Mouse (Mus musculus) kidney, embryonic 15.5 days (tissue): ENCODE results near the gene Gtpbp1. TPM values are rescaled to one million over a fixed set of nuclear protein-coding genes. Genes with fewer than 3 reads are reported as not detected.

Experiments used
- ATAC-seq: fragments of 200-750 bp; cut with Nextera tagmentation; replicated peaks from 2 replicates; pipeline ENCODE4 v1.8.0; 2017; ENCODE audit warnings: moderate TSS enrichment; ENCODE audit not compliant: low FRiP score
- H3K27ac ChIP-seq: fragments of 300-500 bp; sonication (generic); 2 replicates; pipeline ENCODE4 v1.5.1; 2015; ENCODE audit warnings: mild to moderate bottlenecking, inconsistent platforms
- H3K27me3 ChIP-seq: fragments of 300-500 bp; sonication (generic); 2 replicates; pipeline ENCODE4 v1.6.1; 2015; ENCODE audit warnings: inconsistent platforms
- H3K36me3 ChIP-seq: fragments of 300-500 bp; sonication (generic); 2 replicates; pipeline ENCODE4 v1.6.1; 2015; ENCODE audit warnings: inconsistent platforms
- H3K4me1 ChIP-seq: fragments of 300-500 bp; sonication (generic); 2 replicates; pipeline ENCODE4 v1.6.1; 2015; ENCODE audit warnings: inconsistent platforms
- H3K4me2 ChIP-seq: fragments of 300-500 bp; sonication (generic); 2 replicates; pipeline ENCODE4 v1.6.1; 2015; ENCODE audit warnings: moderate library complexity, mild to moderate bottlenecking, inconsistent platforms
- H3K4me3 ChIP-seq: fragments of 300-500 bp; sonication (generic); replicated peaks from 2 replicates; pipeline ENCODE4 v1.5.1; 2015; ENCODE audit warnings: mild to moderate bottlenecking, inconsistent platforms
- H3K9ac ChIP-seq: fragments of 300-500 bp; sonication (generic); 2 replicates; pipeline ENCODE4 v1.6.1; 2015; ENCODE audit warnings: mild to moderate bottlenecking, inconsistent platforms
- H3K9me3 ChIP-seq: fragments of 300-500 bp; sonication (generic); replicated peaks from 2 replicates; pipeline ENCODE4 v1.6.1; 2016; ENCODE audit warnings: inconsistent platforms
- WGBS: fragments of 180-500 bp; shearing (Covaris S2); methylation state at CpG from one replicate; pipeline ENCODE4 v1.1.7; 2015; ENCODE audit warnings: mixed read lengths; 5-methylcytosine and 5-hydroxymethylcytosine counted together
- polyA plus RNA-seq: library from polyadenylated mRNA; unstranded; fragments of >200 nt; fragmentation: Nextera tagmentation; extraction: Ambion mirVana; gene quantifications from 2 replicates; pipeline ENCODE4 v1.2.1, GENCODE M21; 2015

Gtpbp1 gene
- polyA plus RNA-seq, 1 experiment from 2014 or later, result 36.5 TPM

- no peaks in the 10 kb centered on the region for H3K27me3 ChIP-seq
- H3K27ac ChIP-seq, result no peak overlapping the region
- H3K36me3 ChIP-seq, result peaks cover 35% of the 10 kb centered on the region
- no peak overlapping the region for H3K9ac ChIP-seq
- H3K9me3 ChIP-seq, result no peaks in the 10 kb centered on the region
- 75% methylated on average over 7 of the region's 7 CpGs for WGBS
- peaks cover 21% of the 10 kb centered on the region; the same call in 1 of the 2 replicates for H3K4me1 ChIP-seq
- ATAC-seq, result no peak; the same call in 1 of the 2 replicates
- H3K4me2 ChIP-seq, result no peak overlapping the region
- H3K4me3 ChIP-seq, result no peak overlapping the region
These were observed 73.1 kb downstream of the Gtpbp1 start for GRCm38 (mm10) chr15:79763601-79764246.

DNA sequence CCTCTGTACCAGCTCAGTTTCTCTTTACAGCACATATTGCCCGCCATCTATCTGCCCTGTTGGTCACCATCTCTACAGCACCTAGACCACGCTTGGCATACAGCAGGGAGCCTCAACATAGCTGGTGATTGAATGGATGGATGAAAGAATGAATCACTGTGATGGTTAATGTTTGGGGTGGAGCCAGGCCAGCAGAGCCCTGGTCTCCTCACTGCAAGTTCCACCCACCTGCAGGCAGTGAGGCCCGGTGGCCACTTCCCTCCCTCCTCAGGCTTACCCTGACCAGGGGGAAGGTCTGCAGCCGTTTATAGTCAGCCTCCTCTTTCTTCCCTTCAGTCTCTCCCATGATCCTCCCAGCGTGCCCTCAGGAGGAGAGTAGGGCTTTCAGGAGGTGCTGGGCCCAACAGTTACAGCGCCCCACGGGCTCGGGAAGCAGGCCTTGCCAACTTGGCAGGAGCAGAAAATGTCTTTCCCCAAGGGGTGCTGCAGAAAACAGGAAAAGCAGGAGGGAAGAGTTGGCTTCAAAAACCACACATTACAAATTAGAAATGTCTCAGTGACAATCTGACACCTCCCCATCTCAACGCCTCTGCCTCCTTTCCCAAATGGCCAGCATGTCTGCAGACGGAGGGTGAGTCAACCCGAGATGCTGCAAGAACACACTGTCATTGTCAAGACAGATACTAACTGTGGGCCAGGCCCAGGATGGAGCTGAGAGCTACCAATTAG is 74.1 kb downstream of the Gtpbp1 start:
- H3K9me3 ChIP-seq, result no peaks in the 10 kb centered on the region

GRCm38 (mm10) chr15:79765361-79765760 is 74.7 kb downstream of the Gtpbp1 start:
- 85% methylated on average over 2 of the region's 2 CpGs for WGBS
- H3K27ac ChIP-seq, result no peak overlapping the region
- no peak for ATAC-seq

More for the DNA sequence above, 74.1 kb downstream of the Gtpbp1 start:
- Histone ChIP-seq H3K4me1 (peaks cover 21% of the 10 kb centered on the region; the same call in 1 of the 2 replicates), H3K4me2 (no peak overlapping the region), H3K9ac (no peak overlapping the region), H3K27me3 (no peaks in the 10 kb centered on the region), H3K27ac (no peak overlapping the region), H3K36me3 (peaks cover 35% of the 10 kb centered on the region), H3K4me3 (no peak overlapping the region)
- ATAC-seq, result no peak
- 68% methylated on average over 11 of the region's 11 CpGs for WGBS

DNA sequence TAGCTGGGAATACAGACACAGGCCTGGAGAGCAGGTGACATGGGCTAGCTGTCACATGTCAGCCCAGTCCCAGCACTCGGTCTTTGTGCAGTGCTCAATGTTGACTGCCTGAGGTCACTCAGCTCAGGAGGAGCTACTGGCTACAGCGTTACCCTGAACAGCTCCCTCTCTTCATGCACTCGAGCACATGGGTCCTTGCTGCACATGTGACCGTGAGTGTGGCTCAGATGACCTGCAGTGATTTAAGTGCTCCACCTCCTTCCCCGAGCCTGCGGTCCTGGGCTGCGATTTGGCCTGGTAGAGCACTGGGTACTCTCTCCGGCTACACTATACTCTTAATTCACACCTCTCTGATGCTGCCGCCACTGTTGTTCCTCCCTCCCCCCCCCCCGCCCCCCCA is 75.5 kb downstream of the Gtpbp1 start:
- Histone ChIP-seq H3K9me3 (no peaks in the 10 kb centered on the region), H3K27ac (no peak overlapping the region), H3K4me1 (peaks cover 28% of the 10 kb centered on the region), H3K36me3 (peaks cover 32% of the 10 kb centered on the region), H3K4me2 (no peak overlapping the region), H3K4me3 (no peak overlapping the region), H3K9ac (no peak overlapping the region), H3K27me3 (no peaks in the 10 kb centered on the region)
- 26% methylated on average over 10 of the region's 10 CpGs for WGBS
- ATAC-seq, result no peak

More at GRCm38 (mm10) chr15:79765361-79765760, 74.7 kb downstream of the Gtpbp1 start:
- Histone ChIP-seq H3K9ac (no peak overlapping the region), H3K9me3 (no peaks in the 10 kb centered on the region), H3K36me3 (peaks cover 35% of the 10 kb centered on the region), H3K4me3 (no peak overlapping the region), H3K4me2 (no peak overlapping the region), H3K4me1 (peaks cover 21% of the 10 kb centered on the region; the same call in 1 of the 2 replicates), H3K27me3 (no peaks in the 10 kb centered on the region)

GRCm38 (mm10) chr15:79766586-79767071 is 76.0 kb downstream of the Gtpbp1 start:
- H3K27me3 ChIP-seq, result no peaks in the 10 kb centered on the region
- peaks cover 32% of the 10 kb centered on the region for H3K36me3 ChIP-seq
- no peak overlapping the region for H3K4me3 ChIP-seq
- no peaks in the 10 kb centered on the region for H3K9me3 ChIP-seq
- H3K27ac ChIP-seq, result no peak overlapping the region
- 88% methylated on average over 10 of the region's 10 CpGs for WGBS
- no peak for ATAC-seq
- H3K4me2 ChIP-seq, result no peak overlapping the region
- no peak overlapping the region for H3K9ac ChIP-seq
- H3K4me1 ChIP-seq, result peaks cover 30% of the 10 kb centered on the region

DNA sequence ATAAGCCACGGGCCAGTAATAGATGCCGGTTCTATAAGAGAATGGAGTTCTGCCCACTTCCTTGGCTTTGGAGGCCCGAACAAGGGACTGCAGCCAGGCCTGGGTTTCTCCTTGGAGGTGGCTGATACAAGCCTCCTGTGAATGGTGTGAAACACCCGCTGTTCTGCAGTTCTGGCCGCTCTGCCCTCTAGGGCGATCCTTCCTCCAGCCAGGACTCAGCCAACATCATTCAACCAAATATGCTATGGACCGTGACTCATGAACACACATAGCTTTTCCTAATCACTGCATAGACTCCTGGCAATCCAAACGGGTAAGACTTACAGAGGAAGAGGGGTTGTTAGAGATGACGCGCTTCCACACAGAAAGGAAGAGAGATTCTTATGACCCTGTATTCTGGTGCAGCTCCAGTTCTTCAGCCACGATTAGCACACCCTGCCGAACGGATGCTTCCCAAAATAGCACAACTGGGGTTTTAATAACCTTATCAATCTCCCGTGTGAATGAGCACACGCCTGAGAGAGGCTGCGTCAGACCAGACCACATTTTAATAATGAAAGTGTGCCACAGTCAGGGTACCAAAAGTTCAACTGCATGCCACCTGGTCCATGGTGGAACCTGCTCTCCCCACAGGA is 76.8 kb downstream of the Gtpbp1 start:
- no peak overlapping the region for H3K4me2 ChIP-seq
- no peak overlapping the region for H3K4me3 ChIP-seq
- no peaks in the 10 kb centered on the region for H3K27me3 ChIP-seq
- H3K9me3 ChIP-seq, result no peaks in the 10 kb centered on the region
- H3K9ac ChIP-seq, result no peak overlapping the region
- H3K36me3 ChIP-seq, result peaks cover 24% of the 10 kb centered on the region
- no peak overlapping the region for H3K27ac ChIP-seq
- WGBS, result 83% methylated on average over 16 of the region's 16 CpGs
- ATAC-seq, result no peak
- peaks cover 30% of the 10 kb centered on the region for H3K4me1 ChIP-seq

DNA sequence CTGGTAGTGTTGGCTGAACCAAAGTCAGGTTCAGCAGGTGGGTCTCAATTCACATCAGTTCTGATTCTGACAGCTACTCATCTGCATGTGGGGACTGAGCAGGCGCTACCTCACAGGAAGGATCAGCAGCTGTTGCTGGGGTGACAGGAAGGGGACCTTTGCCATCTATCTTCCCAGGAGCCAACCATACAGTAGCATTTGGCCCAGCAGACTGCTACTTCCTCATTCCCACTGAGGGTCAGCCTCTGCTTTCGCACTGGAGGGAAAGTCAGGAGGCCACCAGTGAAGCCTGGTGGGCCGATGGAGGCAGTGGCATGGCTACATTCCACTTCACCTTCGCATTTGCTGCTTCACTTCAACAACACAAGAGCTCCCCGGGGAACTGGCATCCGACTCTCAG is 77.7 kb downstream of the Gtpbp1 start:
- 58% methylated on average over 6 of the region's 6 CpGs for WGBS
- H3K9me3 ChIP-seq, result no peaks in the 10 kb centered on the region
- ATAC-seq, result no peak

DNA sequence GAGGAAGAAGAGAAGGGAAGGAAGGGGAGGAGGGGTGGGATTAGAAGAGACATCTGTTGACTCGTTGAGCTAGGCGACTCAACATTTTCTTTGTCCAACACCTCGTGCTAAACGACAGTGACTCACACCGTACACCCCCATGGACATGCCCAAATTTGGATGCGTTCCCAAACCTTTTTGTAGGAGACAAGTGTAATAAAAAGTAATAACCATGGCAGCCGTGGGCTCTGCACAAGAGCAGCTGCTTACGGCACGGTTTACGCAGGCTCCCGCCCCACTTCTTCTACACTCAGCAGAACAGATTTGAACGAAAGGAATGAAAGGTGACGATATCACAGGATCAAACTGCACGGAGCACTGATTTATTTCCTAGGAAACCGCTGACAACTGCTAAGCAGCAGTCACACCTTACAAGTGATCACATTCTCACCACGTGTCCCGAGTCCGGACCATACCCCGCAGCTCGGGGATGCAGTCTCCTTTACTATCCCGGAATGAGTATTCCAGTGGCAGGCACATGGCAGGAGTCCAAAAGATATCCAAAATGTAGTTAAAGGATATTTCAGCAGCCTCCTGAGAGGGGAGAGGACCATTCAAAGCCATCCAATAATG is 80.1 kb downstream of the Gtpbp1 start:
- Histone ChIP-seq H3K36me3 (no peaks in the 10 kb centered on the region), H3K4me2 (no peak overlapping the region), H3K27ac (no peak overlapping the region), H3K27me3 (no peaks in the 10 kb centered on the region), H3K4me1 (peaks cover 45% of the 10 kb centered on the region), H3K9ac (no peak overlapping the region), H3K4me3 (no peak overlapping the region), H3K9me3 (no peaks in the 10 kb centered on the region)
- WGBS, result 40% methylated on average over 21 of the region's 21 CpGs
- no peak for ATAC-seq

More for the DNA sequence above, 77.7 kb downstream of the Gtpbp1 start:
- no peak overlapping the region for H3K27ac ChIP-seq
- H3K4me1 ChIP-seq, result peaks cover 38% of the 10 kb centered on the region
- H3K9ac ChIP-seq, result no peak overlapping the region
- H3K36me3 ChIP-seq, result peaks cover 16% of the 10 kb centered on the region
- H3K4me3 ChIP-seq, result no peak overlapping the region
- no peaks in the 10 kb centered on the region for H3K27me3 ChIP-seq
- no peak overlapping the region for H3K4me2 ChIP-seq

Other genes with a start within 250 kb of the Gtpbp1 start
- 87.0 and 90.6 TPM in 2 replicates for gene Csnk1e, start 235.3 kb upstream of the Gtpbp1 start, polyA plus RNA-seq
- gene Kcnj4, start 185.6 kb upstream of the Gtpbp1 start, polyA plus RNA-seq, result 0.08 and 0.12 TPM in 2 replicates
- gene Kdelr3, start 174.4 kb upstream of the Gtpbp1 start, polyA plus RNA-seq, result 69.5 and 71.8 TPM in 2 replicates
- gene Ddx17, start 144.1 kb upstream of the Gtpbp1 start, polyA plus RNA-seq, result 50.0 and 51.0 TPM in 2 replicates
- gene Dmc1, start 85.7 kb upstream of the Gtpbp1 start, polyA plus RNA-seq, result 2.6 and 2.7 TPM in 2 replicates
- gene Fam227a, start 31.9 kb upstream of the Gtpbp1 start, polyA plus RNA-seq, result 1.3 and 1.5 TPM in 2 replicates
- 51.5 and 56.6 TPM in 2 replicates for gene Cby1, start 31.6 kb upstream of the Gtpbp1 start, polyA plus RNA-seq
- gene Tomm22, start 20.0 kb upstream of the Gtpbp1 start, polyA plus RNA-seq, result 249 and 266 TPM in 2 replicates
- gene Josd1, start 2.9 kb upstream of the Gtpbp1 start, polyA plus RNA-seq, result 19.0 and 21.1 TPM in 2 replicates
- gene Sun2, start 51.7 kb downstream of the Gtpbp1 start, polyA plus RNA-seq, result 5.7 and 5.9 TPM in 2 replicates
- gene Dnal4, start 87.0 kb downstream of the Gtpbp1 start, polyA plus RNA-seq, result 58.3 and 67.4 TPM in 2 replicates
- 2.0 and 2.4 TPM in 2 replicates for gene Nptxr, start 113.9 kb downstream of the Gtpbp1 start, polyA plus RNA-seq
- not detected in 2 replicates for gene Npcd, start 143.4 kb downstream of the Gtpbp1 start, polyA plus RNA-seq
- 45.5 and 50.4 TPM in 2 replicates for gene Cbx6, start 143.8 kb downstream of the Gtpbp1 start, polyA plus RNA-seq
- 29.3 and 31.0 TPM in 2 replicates for gene Apobec3, start 200.8 kb downstream of the Gtpbp1 start, polyA plus RNA-seq